Mouse (Mus musculus) G1E (cell line): Measurements from ENCODE around the gene Tmem104. TPM values are rescaled to one million over a fixed set of nuclear protein-coding genes. Genes with fewer than 3 reads are reported as not detected.

ENCODE experiments used
- ATAC-seq: 2 replicates; pipeline ENCODE4 v1.8.0; 2016; ENCODE audit warnings: mild to moderate bottlenecking; ENCODE audit not compliant: insufficient number of reproducible peaks, poor library complexity, low FRiP score, severe bottlenecking; ENCODE audit errors: extremely low read depth
- DNase-seq: peaks from one replicate; pipeline ENCODE4 v3.0.0; 2012; ENCODE audit warnings: low spot score
- H3K27me3 ChIP-seq: 2 replicates; pipeline ENCODE4 v1.6.1; 2012; ENCODE audit warnings: mild to moderate bottlenecking, low read length, inconsistent platforms; ENCODE audit not compliant: insufficient read depth
- H3K36me3 ChIP-seq: replicated peaks from 2 replicates; pipeline ENCODE3; 2012; ENCODE audit warnings: mild to moderate bottlenecking, inconsistent platforms
- H3K4me1 ChIP-seq: 2 replicates; pipeline ENCODE4 v1.6.1; 2012; ENCODE audit warnings: low read depth, low read length, inconsistent platforms, mixed read lengths; ENCODE audit not compliant: insufficient read depth
- H3K4me3 ChIP-seq: 2 replicates; pipeline ENCODE4 v1.5.1; 2012; ENCODE audit warnings: low read depth, mild to moderate bottlenecking, inconsistent platforms, low read length, moderate library complexity, mixed read lengths
- H3K9me3 ChIP-seq: replicated peaks from 2 replicates; pipeline ENCODE4 v1.6.1; 2012; ENCODE audit warnings: inconsistent platforms
- CTCF ChIP-seq: IDR thresholded peaks from 2 replicates; pipeline ENCODE4 v1.5.1; 2012; ENCODE audit warnings: low read depth, low read length, inconsistent platforms, mixed read lengths
- GATA1 ChIP-seq: IDR thresholded peaks from 2 replicates; pipeline ENCODE4 v1.6.1; 2012; ENCODE audit warnings: borderline replicate concordance, low read length, inconsistent platforms, mixed read lengths
- GATA2 ChIP-seq: IDR thresholded peaks from 2 replicates; pipeline ENCODE4 v1.6.1; 2012; ENCODE audit warnings: low read depth, low read length, inconsistent platforms, borderline replicate concordance
- POLR2AphosphoS5 ChIP-seq: IDR thresholded peaks from 2 replicates; pipeline ENCODE4 v1.6.1; 2012; ENCODE audit warnings: low read depth, low read length, inconsistent platforms; ENCODE audit not compliant: insufficient replicate concordance
- TAL1 ChIP-seq: conservative IDR thresholded peaks from 2 replicates; pipeline ENCODE4 v1.6.1; 2012; ENCODE audit warnings: low read depth, low read length, inconsistent platforms, mixed read lengths
- polyA plus RNA-seq: library from polyadenylated mRNA; stranded (reverse); fragments of >175 nt; gene quantifications from 2 replicates; pipeline ENCODE4 v1.2.3, GENCODE M21; 2012
- total RNA-seq, 2 experiments: library from RNA; stranded (forward) in 1 of 2; stranded (reverse) in 1 of 2; fragments of 200-1000 nt in 1 of 2; fragments of >200 nt in 1 of 2; fragmentation: Nextera tagmentation in 1 of 2; gene quantifications; 2 replicates each; pipeline ENCODE4 v1.2.3; 2014 to 2017

The Tmem104 gene
- total and polyA plus RNA-seq, 3 experiments = 2.6 to 23.2 (median 14.7) TPM

DNA sequence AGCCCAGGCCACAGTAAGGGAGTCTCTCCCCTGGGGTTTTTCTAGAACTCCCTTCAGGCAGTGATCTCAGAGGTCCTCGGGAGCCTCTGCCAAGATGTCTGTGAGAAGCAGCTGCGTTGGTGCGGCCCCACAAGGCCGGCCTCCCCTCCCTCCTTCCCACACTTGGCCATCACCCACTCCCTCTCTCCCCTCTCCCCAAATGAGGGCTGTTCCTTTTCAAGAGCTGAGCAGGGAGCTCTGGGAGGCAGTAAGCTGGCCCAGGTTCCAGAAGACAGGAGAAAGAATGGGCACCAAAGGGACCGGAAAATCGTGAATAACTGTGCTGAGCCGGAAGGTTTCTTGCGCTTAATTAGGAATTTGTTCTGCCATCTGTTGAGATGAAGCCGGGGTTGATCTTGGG is 44.6 kb downstream of the Tmem104 start:
- no peaks in the 10 kb centered on the region for H3K27me3 ChIP-seq
- TF ChIP-seq TAL1 = no peak
- TF ChIP-seq GATA1 = no peak
- no peak for TF ChIP-seq GATA2
- TF ChIP-seq POLR2AphosphoS5 = no peak
- TF ChIP-seq CTCF = no peak
- peaks cover 6% of the 10 kb centered on the region; the same call in 1 of the 2 replicates for H3K4me1 ChIP-seq
- H3K9me3 ChIP-seq = no peaks in the 10 kb centered on the region
- no peak overlapping the region for H3K4me3 ChIP-seq
- ATAC-seq (no peak), DNase-seq (no peak)
- peaks cover 96% of the 10 kb centered on the region for H3K36me3 ChIP-seq

GRCm38 (mm10) chr11:115232889-115233288 is 45.6 kb downstream of the Tmem104 start:
- ATAC-seq = no peak
- H3K36me3 ChIP-seq = peaks cover 96% of the 10 kb centered on the region
- no peak for DNase-seq
- TF ChIP-seq CTCF = no peak
- no peak for TF ChIP-seq POLR2AphosphoS5
- no peak for TF ChIP-seq TAL1
- no peak for TF ChIP-seq GATA1
- TF ChIP-seq GATA2 = no peak
- H3K27me3 ChIP-seq = no peaks in the 10 kb centered on the region
- H3K4me3 ChIP-seq = no peak overlapping the region
- H3K9me3 ChIP-seq = no peaks in the 10 kb centered on the region
- H3K4me1 ChIP-seq = peaks cover 3% of the 10 kb centered on the region; the same call in 1 of the 2 replicates

DNA sequence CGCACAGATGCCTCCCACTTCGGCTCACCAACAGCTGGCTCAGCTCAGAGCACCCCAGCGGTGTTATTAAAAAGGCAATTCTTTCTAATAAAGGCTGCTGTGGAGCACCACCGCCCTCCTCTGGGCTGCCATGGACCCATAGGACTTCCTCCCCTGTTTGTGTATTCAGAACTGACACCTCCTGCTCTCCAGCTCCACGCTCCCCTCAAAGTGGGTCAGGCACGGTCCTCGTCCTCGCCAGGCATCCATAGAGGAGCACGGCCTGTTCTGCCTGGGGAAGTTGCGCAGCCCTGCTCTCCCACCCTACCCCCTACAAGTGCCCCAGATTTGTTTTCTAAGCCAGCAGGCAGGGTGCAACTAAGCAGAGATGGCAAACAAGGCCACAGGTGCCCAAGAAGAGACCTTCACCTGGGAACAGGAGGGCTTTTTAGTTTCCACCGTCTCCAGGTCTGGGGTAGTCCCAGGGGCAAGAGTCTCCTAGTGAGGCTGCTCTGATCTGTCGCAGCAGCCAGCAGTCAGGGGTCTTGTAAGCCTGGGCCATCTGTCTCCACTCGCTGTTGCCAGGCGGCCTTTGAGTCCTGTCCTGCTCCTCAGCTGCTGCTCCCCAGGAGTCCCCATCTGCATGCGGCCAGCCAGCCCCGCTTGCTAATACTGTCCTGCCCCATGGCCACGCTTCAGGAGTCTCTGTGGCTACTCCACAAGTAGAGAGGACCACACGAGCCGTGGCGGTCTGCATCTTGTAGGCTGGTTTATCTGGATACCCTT is 46.4 kb downstream of the Tmem104 start:
- no peak for TF ChIP-seq GATA1
- no peak for TF ChIP-seq GATA2
- no peak for TF ChIP-seq POLR2AphosphoS5
- TF ChIP-seq CTCF = no peak
- TF ChIP-seq TAL1 = no peak
- DNase-seq = no peak
- Histone ChIP-seq H3K27me3 (no peaks in the 10 kb centered on the region), H3K9me3 (no peaks in the 10 kb centered on the region), H3K4me1 (peaks cover 3% of the 10 kb centered on the region; the same call in 1 of the 2 replicates), H3K4me3 (no peak overlapping the region), H3K36me3 (peaks cover 96% of the 10 kb centered on the region)
- no peak for ATAC-seq

- no peak for TF ChIP-seq GATA2
- TF ChIP-seq POLR2AphosphoS5 = no peak
- no peak for TF ChIP-seq TAL1
- TF ChIP-seq CTCF = no peak
- no peak for TF ChIP-seq GATA1
- H3K9me3 ChIP-seq = no peaks in the 10 kb centered on the region
- DNase-seq (no peak), ATAC-seq (no peak)
- H3K4me3 ChIP-seq = no peak overlapping the region
- peaks cover 96% of the 10 kb centered on the region for H3K36me3 ChIP-seq
- H3K4me1 ChIP-seq = peaks cover 3% of the 10 kb centered on the region; the same call in 1 of the 2 replicates
- H3K27me3 ChIP-seq = no peaks in the 10 kb centered on the region
These were observed 47.2 kb downstream of the Tmem104 start for GRCm38 (mm10) chr11:115234320-115235044.

DNA sequence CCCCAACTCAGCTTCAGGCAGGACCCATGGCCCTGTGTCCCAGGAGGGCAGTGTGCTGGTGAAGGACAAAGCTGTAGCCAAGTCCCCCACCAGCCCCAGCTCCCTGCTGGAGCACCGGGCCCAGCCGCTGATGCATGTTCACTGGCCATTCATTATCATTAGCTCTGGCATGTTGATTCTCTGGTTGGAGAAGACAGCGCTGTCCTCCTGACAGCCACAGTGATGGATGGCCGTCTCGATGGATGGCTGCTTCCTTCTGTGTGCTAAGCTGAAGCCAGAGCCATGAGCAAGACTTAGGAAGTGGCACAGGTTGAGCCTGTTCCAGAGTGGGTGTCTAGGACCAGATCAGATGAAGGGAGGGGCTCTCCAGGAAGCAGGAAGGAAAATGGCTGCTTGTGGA is 49.3 kb downstream of the Tmem104 start:
- peaks cover 98% of the 10 kb centered on the region for H3K36me3 ChIP-seq
- H3K4me3 ChIP-seq = no peak overlapping the region
- DNase-seq (no peak), ATAC-seq (no peak)
- no peaks in the 10 kb centered on the region for H3K27me3 ChIP-seq
- H3K9me3 ChIP-seq = no peaks in the 10 kb centered on the region
- peaks cover 3% of the 10 kb centered on the region; the same call in 1 of the 2 replicates for H3K4me1 ChIP-seq
- TF ChIP-seq CTCF = no peak
- no peak for TF ChIP-seq GATA1
- TF ChIP-seq TAL1 = no peak
- no peak for TF ChIP-seq GATA2
- TF ChIP-seq POLR2AphosphoS5 = no peak

DNA sequence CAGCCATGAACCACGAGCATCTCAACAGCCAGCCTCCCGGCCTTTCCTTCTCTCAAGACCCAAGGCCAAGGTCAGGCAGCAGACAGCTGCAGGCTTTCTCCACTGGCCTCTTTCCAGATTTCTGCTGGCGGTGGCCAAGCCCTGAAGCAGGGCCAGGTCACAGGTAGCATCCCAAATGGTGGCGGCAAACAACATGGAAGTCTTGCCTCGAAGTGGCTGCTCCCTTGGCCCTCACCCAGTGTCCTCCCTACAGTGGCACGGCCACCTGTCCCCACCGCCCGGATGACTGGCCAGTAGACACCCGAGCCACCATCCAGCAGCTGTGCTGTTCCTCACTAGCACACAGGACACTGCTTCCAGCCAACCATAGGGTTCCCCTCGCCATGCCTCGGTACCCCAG is 54.1 kb downstream of the Tmem104 start:
- Histone ChIP-seq H3K4me1 (peaks cover 6% of the 10 kb centered on the region), H3K9me3 (no peaks in the 10 kb centered on the region), H3K27me3 (no peaks in the 10 kb centered on the region), H3K4me3 (no peak overlapping the region), H3K36me3 (peaks cover 100% of the 10 kb centered on the region)
- no peak for TF ChIP-seq POLR2AphosphoS5
- no peak for TF ChIP-seq TAL1
- no peak for TF ChIP-seq GATA1
- no peak for TF ChIP-seq CTCF
- TF ChIP-seq GATA2 = no peak
- ATAC-seq = no peak
- no peak for DNase-seq
